Mouse (Mus musculus) testis, postnatal 14 days (tissue): ENCODE measurements around the gene Fez1.

Experiments used
- DNase-seq: peaks from one replicate; pipeline ENCODE4 v3.0.0; 2021; ENCODE audit warnings: low spot score

Fez1 gene

DNA sequence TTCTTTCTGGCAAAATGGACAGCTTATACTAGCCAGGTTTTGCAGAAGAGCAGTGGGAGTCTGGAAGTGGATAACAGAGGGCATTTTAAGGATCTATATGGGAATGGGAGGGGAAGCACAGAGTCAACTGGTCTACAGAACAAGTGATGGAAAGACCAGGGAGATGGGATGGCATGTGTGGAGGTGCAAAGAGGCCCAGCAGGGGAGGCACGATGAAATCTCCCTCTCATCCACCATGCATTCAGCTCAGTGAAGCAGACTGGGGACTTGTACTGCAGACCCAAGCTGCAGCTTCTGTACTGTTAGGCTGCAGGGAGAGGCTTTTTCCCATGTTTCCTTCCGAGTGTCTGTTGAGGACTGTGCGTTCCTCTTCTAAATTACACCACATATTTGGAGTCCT, 12.2 kb downstream of the Fez1 start:
- DNase-seq, result no peak

DNA sequence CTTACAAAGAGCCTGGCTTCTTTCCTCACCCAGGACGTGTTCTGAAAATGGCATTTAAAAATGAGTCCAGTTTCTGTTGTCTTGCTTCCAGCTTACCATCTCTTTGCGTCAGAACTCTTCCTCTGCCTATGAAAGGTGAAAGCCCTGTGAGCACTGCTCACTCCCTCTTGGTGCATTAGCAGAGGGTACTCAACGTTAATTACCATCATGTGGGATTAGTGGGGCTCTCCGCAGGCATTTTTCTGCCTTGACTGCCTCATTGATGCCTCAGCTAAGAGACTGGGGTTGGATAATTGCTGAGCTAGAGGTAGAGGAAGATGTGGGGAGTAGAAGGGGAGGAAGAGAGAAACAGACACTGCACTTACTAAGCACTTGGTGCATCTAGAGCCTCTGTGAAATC, 24.7 kb downstream of the Fez1 start:
- no peak for DNase-seq

DNA sequence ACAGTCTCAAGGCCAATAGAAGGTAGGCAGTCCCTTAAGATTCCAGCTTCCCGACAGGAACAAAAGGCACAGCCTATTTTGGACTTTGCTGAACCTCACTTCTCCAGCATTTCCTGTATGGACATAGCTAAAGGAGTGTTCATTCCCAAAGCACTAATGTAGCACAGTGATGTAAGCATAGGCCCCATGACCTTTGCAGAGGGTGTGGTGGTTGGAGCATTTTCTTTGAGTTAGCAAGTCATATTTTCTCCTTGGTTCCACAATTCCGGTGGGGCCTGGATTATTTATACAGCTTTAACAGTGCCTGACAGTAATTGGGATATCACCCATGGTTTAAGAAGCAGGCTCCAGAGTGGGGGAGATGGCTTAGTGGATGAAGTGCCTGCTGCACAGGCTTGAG, 27.0 kb downstream of the Fez1 start:
- no peak for DNase-seq

DNA sequence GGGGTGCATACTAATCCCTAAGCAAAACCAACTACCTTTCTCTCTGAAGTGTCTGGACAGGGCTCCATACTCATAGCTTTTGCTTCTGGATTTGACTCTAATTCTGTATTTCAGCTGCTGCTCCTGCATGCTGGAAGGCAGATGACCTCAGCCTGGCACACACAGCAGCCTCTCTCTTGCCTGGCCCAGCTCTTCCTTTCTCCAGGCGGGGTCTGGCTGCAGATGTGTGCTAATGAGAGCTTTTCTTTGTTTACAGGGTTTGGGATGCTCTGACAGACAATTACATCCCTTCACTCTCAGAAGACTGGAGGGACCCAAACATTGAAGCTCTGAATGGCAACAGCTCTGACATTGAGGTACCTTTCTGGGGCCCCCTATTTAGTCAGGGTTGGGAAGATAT, 28.4 kb downstream of the Fez1 start:
- DNase-seq, result no peak

DNA sequence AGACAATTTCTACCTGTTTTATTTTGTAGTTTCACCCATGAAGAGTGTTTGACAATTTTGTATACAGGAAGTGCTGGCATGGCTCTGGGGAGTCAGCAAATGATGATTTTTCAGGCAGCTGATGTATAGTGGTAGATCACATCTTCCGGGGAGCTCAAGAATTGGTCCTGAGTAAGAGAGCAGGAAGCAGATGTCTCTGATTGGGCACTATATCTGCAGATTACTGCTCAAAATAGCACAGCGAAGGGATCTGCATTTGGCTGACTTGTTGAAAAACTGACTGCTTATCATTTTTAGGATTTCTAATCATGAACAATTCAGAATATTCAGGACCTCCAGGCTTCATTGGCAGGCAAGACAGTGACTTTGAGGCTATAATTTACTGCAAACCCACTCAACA, 30.5 kb downstream of the Fez1 start:
- no peak for DNase-seq

DNA sequence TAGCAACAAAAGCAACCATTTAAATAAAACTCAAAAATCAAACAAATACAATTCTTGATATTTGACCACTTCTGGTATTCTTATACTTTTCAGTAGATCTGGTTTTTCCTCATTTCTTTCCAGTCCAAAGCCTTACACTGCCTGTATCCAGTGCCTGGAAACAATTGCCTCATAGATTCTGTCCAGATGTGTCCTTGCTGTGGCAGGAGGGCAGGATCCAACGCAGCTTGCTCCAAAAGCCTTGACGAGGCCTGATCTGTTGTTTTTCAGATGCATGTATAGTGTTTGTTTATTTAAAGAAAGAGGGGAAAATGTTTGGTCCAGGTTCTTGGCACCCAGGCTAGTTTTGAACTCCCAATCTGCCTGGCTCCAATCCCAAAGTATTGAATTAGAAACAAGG, 34.7 kb downstream of the Fez1 start:
- DNase-seq, result no peak

DNA sequence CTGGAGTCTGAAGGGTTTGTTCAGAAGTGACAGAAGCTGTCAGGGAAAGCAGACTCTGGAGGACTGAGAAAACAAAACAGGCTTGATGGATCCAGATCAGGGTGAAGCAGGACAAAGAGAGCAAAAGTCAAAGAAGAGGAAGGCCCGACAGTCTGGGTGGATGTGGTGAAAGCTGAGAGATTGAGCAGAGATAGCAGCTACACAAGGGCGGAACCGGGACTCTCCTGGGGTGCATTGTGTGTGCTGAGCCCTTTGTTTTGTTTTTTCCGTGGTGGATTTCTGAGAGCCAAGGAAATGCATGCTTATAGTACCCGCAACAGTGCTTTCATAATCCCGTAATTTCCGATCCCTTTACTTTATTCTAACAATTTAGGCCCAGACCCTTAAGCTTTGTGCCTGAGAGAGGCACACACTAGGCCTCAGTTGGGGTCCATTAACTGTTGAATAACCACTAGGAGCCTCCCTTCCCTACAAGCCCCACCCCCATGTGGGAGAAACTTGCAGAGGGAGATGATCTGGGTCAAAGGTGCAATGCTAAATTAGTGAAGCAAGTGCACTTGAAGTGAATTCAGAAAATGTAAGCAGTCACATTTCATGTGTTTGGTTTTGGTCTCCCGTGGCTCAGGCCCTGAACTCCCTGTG, 35.9 kb downstream of the Fez1 start:
- no peak for DNase-seq

DNA sequence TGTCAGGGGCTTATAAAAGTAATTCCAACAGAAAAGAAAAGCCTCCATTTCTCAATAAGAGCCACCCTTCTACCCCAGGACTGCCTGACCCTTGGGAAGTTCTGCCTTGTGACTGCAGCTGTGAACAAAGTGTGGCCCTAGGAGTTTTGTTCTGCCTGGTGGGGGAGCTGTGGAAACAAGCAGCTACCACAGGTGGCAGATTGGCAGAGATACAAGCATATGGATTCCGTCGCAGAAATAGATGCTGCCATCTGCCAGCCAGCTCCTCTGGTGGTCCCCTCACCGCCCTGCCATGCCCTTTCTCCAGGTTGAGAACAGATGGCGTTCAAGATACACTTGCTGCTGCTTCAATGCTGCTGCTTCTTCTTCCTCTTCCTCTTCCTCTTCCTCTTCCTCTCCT, 37.0 kb downstream of the Fez1 start:
- no peak for DNase-seq

DNA sequence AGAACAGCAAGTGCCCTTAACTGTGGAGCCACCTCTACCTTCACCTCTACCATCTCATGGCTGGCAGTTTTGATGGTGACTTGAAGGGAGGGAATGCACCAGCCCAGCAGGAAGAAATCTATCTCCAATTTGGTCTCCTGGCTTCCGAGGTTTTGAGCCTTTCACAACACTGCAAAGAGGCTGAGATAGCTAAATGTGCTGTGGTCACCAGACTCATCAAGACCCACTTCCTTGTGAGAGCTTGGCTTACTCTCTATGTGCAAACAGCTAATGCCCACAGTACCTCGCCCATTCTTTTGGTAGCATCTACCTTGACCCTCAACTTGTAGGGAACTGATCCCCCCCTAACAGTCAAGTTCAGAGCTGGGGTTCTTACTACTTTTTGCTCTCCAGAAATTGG, 40.9 kb downstream of the Fez1 start:
- no peak for DNase-seq

DNA sequence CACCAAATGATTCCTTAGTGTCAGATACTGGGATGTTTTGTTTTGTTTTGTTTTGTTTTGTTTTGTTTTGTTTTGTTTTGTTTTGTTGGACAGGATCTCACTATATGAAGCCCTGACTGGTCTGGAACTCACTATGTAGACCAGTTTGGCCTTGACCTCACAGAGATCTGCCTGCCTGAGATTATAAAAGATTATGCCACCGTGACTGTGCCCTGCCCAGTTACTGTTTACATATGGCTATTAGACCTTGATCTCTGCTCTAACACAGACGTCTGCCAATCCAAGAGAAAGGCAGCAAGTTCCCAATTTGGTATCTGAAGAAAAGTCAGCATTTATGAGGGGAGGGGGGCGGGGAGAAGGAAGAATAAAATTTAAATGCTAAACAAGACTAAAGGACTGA, 42.0 kb downstream of the Fez1 start:
- DNase-seq, result no peak

DNA sequence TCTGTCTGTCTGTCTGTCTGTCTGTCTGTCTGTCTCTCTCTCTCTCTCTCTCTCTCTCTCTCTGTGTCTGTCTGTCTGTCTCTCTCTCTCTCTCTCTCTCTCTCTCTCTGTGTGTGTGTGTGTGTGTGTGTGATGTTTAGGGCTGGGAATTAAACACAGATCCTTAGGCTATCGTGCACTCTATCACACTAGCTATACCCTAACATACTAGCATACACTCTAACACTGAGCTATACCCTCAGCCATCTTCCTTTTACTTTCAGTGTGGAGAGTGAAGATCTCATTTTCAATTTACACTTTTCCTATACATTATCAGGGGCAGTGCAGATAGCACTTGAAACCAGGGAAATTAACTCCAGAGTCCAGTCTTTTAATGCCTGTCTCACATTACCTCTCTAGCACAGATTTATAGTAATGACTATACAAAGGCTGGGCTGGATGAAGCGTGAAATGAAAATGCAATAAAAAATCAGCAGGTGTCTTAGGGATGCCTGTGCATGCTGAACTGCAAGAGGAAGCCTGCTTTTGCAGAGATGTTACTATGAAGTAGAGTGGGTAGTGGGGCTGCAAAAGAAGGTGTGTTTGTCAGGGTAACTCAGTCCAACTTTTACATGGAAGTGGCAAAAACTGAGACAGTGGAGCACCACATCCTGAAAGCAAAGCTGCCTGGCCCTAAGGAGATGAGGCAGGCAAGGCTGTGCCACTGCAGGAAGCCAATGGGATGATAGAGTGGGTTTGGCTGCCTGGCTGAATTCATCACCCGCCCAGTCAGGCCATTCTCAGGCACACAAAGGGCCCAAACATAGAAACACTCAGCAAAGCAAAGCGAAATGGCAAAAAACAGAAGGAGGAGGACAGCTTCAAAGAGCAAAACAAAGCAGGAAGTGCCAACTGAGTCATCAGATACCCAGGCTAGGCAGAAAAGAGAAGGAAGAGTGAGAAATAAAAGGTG, 43.5 kb downstream of the Fez1 start:
- no peak for DNase-seq

DNA sequence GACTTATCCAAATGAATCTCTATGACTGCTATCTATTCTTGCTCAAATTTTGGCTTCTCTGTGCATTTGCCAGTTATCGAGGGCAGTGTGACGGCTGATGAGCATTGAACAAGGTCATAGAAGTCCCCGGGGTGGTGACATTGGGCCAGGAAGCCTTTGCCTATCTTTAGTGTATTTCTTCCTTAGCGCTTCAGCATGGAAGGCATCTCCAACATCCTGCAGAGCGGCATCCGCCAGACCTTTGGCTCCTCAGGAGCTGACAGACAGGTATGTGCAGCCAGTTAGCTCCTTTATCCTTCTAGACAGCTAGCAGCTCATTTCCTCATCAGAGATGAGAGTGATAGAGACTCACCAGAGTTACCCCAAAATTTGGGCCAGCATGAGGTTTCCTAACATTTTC, 47.0 kb downstream of the Fez1 start:
- DNase-seq, result no peak

DNA sequence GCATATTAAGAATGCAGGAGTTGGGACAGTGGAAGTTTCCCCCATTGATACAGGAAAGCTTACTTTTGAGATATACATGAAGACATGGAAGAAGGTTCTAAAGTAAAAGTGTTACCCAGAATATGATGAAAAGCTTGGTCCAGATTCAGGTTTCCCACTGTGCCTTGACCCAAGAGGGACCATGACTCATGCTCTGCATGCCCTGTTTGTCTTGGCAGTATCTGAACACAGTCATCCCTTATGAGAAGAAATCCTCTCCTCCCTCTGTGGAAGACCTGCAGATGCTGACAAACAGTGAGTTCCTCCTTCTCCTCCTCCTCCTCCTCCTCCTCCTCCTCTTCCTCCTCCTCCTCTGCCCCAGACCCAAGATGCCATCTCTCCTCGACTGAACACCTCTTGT, 48.6 kb downstream of the Fez1 start:
- DNase-seq, result no peak

DNA sequence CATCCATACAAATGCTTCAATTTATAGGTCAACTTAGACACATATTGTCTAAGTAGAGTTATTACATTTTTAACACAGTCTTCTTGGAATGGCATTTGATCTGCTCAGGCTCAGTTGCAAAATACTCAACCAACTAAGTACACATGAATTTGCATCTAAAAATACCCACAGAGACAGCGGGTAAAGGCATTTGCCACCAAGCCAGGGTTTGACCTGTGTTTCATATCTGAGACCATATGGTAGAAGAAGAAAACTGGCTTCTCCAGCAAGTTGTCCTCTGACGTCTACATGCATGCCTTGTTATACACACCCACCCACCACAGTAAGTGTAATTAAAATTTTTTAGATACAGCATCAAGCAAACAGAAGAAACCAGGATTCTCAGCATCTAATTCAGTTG, 52.1 kb downstream of the Fez1 start:
- DNase-seq, result no peak

DNA sequence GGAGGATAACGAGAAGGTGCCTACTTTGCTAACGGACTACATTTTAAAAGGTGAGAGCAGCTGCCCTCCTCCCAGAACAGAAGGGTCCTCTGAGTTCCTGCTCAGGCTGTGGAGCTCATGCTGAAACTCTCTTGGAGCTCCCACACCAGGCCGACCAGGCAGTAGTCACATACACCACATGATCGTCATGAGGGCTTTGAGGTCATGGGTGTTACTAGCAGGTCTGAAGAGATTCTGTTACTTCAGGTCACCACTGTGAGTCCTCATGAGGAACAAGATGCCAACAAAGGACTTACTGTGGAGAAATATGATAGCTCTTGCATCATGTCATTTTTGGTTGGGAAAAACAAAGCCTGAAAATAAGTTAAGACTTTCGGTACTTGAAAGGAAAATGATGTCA, 54.6 kb downstream of the Fez1 start:
- no peak for DNase-seq

DNA sequence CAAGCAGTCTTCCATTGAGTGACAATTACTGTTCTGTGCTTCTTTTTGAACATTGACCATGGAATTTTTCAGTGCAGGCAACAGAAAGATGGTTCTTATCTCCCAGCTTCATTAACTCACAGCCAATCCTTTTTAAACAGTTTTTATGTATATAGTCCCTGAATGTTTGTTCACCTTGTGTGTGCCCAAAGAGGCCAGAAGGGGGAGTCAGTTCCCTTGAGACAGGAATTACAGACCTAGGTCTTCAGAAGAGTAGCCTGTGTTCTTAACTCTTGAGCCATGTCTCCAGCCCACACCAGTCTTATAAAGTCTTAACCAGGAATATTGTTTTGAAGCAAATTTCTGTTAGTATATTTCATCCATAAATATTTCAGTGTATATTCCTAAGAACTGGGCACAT, 55.1 kb downstream of the Fez1 start:
- DNase-seq, result no peak

DNA sequence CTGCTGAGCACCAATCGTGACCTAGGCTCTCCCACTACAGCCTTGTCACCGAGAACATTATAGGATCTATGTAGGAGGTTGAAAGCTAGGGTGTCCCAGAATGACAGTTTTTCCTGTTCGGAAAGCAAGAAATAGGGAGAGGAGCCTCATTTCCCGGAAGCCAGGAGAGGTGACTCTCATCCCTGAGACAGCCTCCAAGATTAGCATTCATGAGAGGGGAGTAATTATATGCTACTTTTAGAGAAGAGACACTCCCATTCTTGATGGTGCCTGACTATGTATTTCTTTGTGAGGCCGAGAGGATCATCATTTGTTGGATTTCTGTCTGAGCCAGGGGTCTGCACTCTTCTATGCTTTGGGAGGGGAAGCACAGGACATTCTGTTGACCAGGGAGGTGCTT, 60.0 kb downstream of the Fez1 start:
- DNase-seq, result no peak

DNA sequence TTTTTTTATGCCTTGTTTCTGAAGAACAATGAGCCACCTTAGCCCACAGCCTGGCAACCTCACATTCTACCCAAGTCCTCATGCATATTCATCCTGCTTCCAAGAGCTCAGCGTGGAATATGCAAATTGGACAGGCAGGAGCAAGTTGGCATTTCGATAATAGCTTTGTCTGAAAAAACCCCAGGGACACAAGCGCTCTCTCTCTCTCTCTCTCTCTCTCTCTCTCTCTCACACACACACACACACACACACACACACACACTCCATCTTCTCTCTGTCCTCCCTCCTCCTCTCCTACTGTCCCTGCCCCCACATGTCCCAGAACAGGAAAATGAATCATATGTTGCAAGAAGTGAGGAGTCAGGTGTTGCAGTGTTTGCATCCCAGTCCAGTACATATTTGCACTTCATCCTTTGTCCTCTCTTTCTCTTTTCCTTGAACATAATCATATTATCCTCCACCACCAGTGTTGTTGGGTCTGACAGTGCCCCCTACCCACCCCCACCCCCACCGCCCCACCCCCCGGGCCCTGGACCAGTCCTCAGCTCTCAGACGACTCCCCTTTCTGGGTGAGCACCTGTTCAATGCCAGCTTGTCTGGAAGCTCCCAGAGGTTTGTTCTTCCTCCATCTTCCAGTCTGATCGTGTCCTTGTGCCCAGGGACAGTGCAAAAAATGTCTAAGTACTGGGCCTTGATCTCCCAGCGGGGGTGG, 60.5 kb downstream of the Fez1 start:
- no peak for DNase-seq

DNA sequence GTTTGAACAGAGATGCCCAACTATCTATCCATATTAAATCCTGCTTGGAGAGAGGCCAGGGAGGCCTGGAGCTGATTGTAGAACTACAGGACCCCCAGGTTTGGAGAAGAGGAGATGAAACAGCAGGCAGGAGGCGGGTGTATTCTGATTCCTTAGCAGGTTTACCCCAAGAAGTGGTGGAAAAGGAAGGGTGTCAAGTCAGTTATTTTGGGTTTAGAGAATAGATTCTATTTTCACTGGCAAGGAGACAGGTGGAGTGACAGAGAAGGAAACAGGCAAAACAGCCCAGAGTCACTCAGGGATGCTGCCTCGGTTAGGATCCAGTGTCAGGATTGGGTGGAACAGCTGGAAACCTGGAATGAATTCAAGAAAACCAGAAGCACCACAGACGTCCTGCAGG, 61.9 kb downstream of the Fez1 start:
- no peak for DNase-seq

DNA sequence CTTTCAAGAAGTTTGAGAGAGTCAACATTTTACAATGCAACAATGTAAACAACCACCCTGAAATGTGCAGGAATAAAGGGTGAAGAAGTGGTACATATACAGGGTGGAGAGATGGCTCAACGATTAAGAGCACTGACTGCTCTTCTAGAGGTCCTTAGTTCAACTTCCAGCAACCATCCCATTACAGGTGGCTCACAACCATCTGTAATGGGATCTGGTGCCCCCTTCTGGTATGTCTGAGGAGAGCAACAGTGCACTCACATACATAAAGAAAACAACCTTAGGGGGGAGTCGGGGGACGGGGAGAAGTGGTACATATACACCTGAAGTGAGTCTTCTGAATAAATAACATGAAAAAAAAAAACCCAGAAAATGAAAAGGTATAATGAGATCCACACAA, 63.6 kb downstream of the Fez1 start:
- DNase-seq, result no peak

DNA sequence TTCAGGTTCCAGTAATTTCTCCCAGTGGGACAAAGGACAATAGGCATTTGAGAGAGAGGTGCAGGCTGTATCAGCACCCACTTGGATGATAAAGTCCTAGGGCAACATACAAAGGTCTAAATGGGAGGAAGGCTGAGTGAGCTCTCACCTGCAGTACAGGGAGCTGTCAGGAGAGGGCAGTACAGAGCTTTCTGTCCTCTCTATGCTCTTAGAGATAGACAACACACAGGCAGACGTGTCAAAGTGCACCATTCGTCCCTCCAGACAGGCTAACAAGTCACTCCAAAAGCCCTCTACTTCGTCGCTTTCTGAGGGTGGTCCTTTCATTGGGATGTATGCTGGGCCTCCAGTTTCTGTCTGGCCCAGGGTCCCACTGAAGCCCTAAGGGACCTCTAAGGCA, 68.9 kb downstream of the Fez1 start:
- DNase-seq, result peak; percentile 7

DNA sequence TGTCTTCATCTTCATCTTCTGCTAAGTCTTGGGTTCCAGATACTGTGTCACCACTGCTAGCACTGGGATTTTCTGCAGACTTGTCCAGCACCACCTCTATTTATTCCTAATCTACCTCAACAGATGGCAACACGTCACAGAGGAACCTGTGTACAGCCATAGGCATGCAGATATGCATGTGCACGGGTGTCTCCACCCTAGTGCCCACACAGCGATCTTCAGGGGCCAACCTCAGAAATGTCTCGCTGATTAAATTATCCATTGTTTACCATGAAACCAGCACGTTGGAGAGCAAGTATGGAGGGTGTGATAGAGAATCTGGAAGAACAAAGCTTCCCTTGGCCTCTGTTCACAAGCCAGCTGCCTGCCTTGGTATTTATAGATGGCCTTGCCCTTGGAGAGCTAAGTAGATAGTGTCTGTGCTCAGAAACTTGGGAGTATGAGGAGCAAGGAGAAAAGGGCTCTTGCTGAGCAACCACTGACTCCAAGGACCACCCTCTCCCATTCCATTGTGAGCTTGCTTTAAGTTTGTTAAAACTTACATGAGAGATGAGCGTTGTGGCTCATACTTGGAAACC, 71.8 kb downstream of the Fez1 start:
- no peak for DNase-seq

DNA sequence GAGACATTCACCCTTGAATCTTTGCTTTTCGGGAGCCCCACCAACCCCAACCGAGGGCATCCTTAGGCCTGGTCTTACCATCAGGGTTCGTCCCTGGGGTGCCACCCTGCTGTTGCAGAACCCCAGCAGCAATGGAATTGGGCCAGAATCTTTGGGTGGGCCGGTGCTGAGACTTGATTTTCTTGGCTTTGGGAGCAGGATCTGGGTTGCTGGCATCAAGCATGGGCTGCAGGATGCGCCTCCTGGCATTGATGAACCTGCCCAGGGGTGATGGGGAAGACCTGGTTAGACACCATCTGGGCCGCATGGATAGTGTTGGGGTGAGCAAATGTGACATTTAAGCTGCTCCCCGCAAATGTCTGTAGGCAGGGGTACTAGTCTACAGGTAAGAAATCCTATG, 72.6 kb downstream of the Fez1 start:
- DNase-seq, result no peak
